Mouse (Mus musculus) kidney, adult 2 months (tissue): ENCODE data around the gene Mettl26.

Experiments used
- CTCF ChIP-seq: fragments of 200-500 bp; conservative IDR thresholded peaks from 2 replicates; pipeline ENCODE4 v1.5.1; 2011; ENCODE audit warnings: low read depth, mild to moderate bottlenecking, control low read depth, low read length, moderate library complexity, mixed read lengths; ENCODE audit not compliant: insufficient read depth, insufficient read length
- POLR2A ChIP-seq: fragments of 200-500 bp; IDR thresholded peaks from one replicate; pipeline ENCODE4 v1.6.1; 2011; ENCODE audit warnings: low read depth, low read length, control low read depth

DNA sequence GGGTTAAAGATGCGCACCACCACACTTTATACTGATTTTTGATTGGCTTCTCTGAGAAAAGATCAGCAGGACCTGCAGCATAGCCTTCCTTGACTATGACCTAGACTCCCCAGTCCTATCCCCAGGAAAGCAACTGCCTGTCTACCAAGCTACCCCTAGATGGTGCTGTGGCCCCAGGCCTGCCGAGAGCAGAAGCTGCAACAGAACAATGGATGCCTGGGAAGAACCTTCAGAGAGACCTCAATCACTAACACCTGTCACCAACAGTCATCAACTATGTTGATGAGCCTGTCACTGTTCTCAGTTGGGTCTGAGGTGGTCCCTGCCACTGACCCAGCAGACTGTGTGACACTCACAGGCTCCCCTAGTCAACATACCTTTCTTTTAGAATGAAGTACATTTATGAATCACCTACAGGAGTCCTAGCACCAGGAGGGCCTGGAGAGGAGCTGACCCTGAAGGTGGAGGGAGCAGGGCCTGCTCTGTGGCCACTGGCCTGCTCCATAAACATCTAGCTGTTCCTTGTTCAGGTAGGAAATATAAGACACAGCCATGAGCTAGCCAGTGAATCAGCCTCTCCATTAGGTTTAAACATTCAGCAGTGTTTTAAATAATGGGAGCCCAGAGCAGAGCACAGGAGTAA, 19.2 kb downstream of the Mettl26 start:
- TF ChIP-seq CTCF (peak; percentile 99; the same call in 1 of the 2 replicates), POLR2A (no peak)
